Comparison of ENCODE assay signal across 8 mouse cellular contexts in the genomic region with DNA sequence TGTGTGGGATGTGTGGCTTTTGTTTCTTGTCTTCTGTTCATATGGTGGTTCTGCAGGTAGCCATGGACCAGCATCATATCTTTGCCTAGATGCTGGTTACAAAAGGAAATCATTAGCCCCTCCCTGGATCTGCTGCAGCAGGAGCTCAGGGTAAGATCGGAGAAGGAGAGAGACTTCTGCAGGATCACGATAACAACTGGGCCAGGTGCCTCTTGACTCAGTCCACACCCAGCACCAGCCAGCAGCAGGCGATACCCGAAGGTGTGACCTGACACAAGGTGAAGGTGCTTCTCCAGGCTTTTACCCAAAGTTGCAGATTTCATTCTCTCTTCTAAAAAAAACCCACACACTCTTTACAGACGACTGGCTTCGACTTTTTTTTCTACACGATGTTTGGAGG. TPM values are rescaled to one million over a fixed set of nuclear protein-coding genes. Genes with fewer than 3 reads are reported as not detected.
A peak's percentile ranks its signal among the peaks of the same experiment; 100 is the strongest.
DNase-seq lines count a peak whose midpoint lies in the region; ATAC-seq and TF ChIP-seq lines count a peak whose summit lies in the region.

No protein-coding gene starts in this region.

- no peak overlapping the region for H3K9ac ChIP-seq in embryonic facial prominence, embryonic 15.5 days
- H3K9ac ChIP-seq in intestine, postnatal 0 days (ENCODE audit: low read depth, low read length): no peak overlapping the region
- no peak overlapping the region for H3K9ac ChIP-seq in neural tube, embryonic 14.5 days (replicated peaks; ENCODE audit: low read depth, low read length)

- no peak overlapping the region for H3K27ac ChIP-seq in embryonic facial prominence, embryonic 15.5 days (replicated peaks)
- no peak overlapping the region for H3K27ac ChIP-seq in intestine, postnatal 0 days (ENCODE audit: low read depth, low read length)
- H3K27ac ChIP-seq in neural tube, embryonic 14.5 days (ENCODE audit: low read depth, low read length): no peak overlapping the region

- WGBS in lung, adult 2 months: 27% methylated on average over 7 of the region's 7 CpGs
- 53% methylated on average over 7 of the region's 7 CpGs for WGBS in embryonic facial prominence, embryonic 15.5 days
- 20% methylated on average over 7 of the region's 7 CpGs for WGBS in intestine, postnatal 0 days
- WGBS in neural tube, embryonic 14.5 days: 75% methylated on average over 7 of the region's 7 CpGs

- no peak for TF ChIP-seq CTCF in lung, adult 2 months (IDR thresholded peaks at IDR 0.05; ENCODE audit: insufficient read depth, low read length)
- no peak for TF ChIP-seq CTCF in intestine, postnatal 0 days (IDR thresholded peaks at IDR 0.05; ENCODE audit: low read depth)

- H3K4me2 ChIP-seq in embryonic facial prominence, embryonic 15.5 days (replicated peaks): peak overlapping the region; percentile 89
- peak overlapping the region; percentile 87 for H3K4me2 ChIP-seq in intestine, postnatal 0 days (replicated peaks; ENCODE audit: low read depth)
- 0 out of 2 replicates have a peak overlapping the region, but pooled peaks have one; percentile 61 for H3K4me2 ChIP-seq in neural tube, embryonic 14.5 days (ENCODE audit: low read depth, low read length)

- DNase-seq in lung, adult 2 months: no peak
- DNase-seq in lung, postnatal 10 days: no peak
- no peak for DNase-seq in frontal cortex, postnatal 10 days (ENCODE audit: low spot score in 2 of 2)
- no peak for DNase-seq in gastrocnemius, postnatal 36 days
- no peak for DNase-seq in ovary, postnatal 10 days (ENCODE audit: low spot score)

- intact Hi-C loops in gastrocnemius, postnatal 36 days (cut with DNase I): no loop called here

- H3K4me1 ChIP-seq in lung, adult 2 months (ENCODE audit: control insufficient read depth, insufficient read depth, low read length): peaks cover 34% of the 10 kb centered on the region
- H3K4me1 ChIP-seq in embryonic facial prominence, embryonic 15.5 days: peaks cover 49% of the 10 kb centered on the region
- peaks cover 13% of the 10 kb centered on the region for H3K4me1 ChIP-seq in intestine, postnatal 0 days (replicated peaks; ENCODE audit: control insufficient read depth, insufficient read depth, low read length)
- H3K4me1 ChIP-seq in neural tube, embryonic 14.5 days (ENCODE audit: control insufficient read depth, insufficient read depth, low read length): peaks cover 8% of the 10 kb centered on the region; the same call in 1 of the 2 replicates

- peak overlapping the region; percentile 36 for H3K4me3 ChIP-seq in lung, adult 2 months (replicated peaks; ENCODE audit: extremely low read depth, low read depth, low read length)
- peak overlapping the region; percentile 62 for H3K4me3 ChIP-seq in embryonic facial prominence, embryonic 15.5 days (replicated peaks)
- H3K4me3 ChIP-seq in intestine, postnatal 0 days (ENCODE audit: low read depth, low read length): 0 out of 2 replicates have a peak overlapping the region, but pooled peaks have one; percentile 51
- H3K4me3 ChIP-seq in neural tube, embryonic 14.5 days (ENCODE audit: low read depth, low read length): no peak overlapping the region

- peaks cover 4% of the 10 kb centered on the region for H3K36me3 ChIP-seq in embryonic facial prominence, embryonic 15.5 days
- peaks cover 14% of the 10 kb centered on the region for H3K36me3 ChIP-seq in intestine, postnatal 0 days (ENCODE audit: control insufficient read depth, insufficient read depth)
- no peaks in the 10 kb centered on the region for H3K36me3 ChIP-seq in neural tube, embryonic 14.5 days (ENCODE audit: control insufficient read depth, insufficient read depth, low read length)

- no peak for TF ChIP-seq POLR2A in lung, adult 2 months (IDR thresholded peaks at IDR 0.05; ENCODE audit: borderline replicate concordance, extremely low read depth, low read depth, low read length)

- no peaks in the 10 kb centered on the region for H3K27me3 ChIP-seq in embryonic facial prominence, embryonic 15.5 days
- no peaks in the 10 kb centered on the region for H3K27me3 ChIP-seq in intestine, postnatal 0 days (replicated peaks; ENCODE audit: control insufficient read depth, insufficient read depth, low read length)
- H3K27me3 ChIP-seq in neural tube, embryonic 14.5 days (ENCODE audit: control insufficient read depth, insufficient read depth, low read length): no peaks in the 10 kb centered on the region

- H3K9me3 ChIP-seq in embryonic facial prominence, embryonic 15.5 days (replicated peaks): no peaks in the 10 kb centered on the region
- no peaks in the 10 kb centered on the region for H3K9me3 ChIP-seq in intestine, postnatal 0 days (ENCODE audit: control insufficient read depth)
- no peaks in the 10 kb centered on the region for H3K9me3 ChIP-seq in neural tube, embryonic 14.5 days (ENCODE audit: control insufficient read depth, low read length)

- no peak for ATAC-seq in embryonic facial prominence, embryonic 15.5 days (ENCODE audit: insufficient number of reproducible peaks, low FRiP score, low TSS enrichment, low read depth)
- no peak for ATAC-seq in intestine, postnatal 0 days
- ATAC-seq in neural tube, embryonic 14.5 days (ENCODE audit: low read depth): no peak

RNA-seq across cellular contexts. Expression of a gene that starts 2.6 kb away (rescaled TPM):
- polyA plus RNA-seq in lung, adult 2 months (2012; rRNA removed): 42.0 and 73.5 TPM in 2 replicates
- 53.8 and 53.9 TPM in 2 replicates for polyA plus RNA-seq in embryonic facial prominence, embryonic 15.5 days (2015; fragmentation: Nextera tagmentation; extraction: Ambion mirVana)
- polyA plus RNA-seq in intestine, postnatal 0 days (2015; fragmentation: Nextera tagmentation; extraction: Ambion mirVana): 40.6 and 42.9 TPM in 2 replicates
- polyA plus RNA-seq in neural tube, embryonic 14.5 days (2014; fragmentation: Nextera tagmentation; extraction: Ambion mirVana): 9.7 and 14.7 TPM in 2 replicates
- 10 to 100 TPM; 28.4 to 32.1 TPM for total RNA-seq in gastrocnemius, postnatal 36 days (2021)

RNA-seq across cellular contexts. Expression of a gene that starts 48.4 kb away (rescaled TPM):
- 5.6 and 9.8 TPM in 2 replicates for polyA plus RNA-seq in lung, adult 2 months (2012; rRNA removed)
- polyA plus RNA-seq in embryonic facial prominence, embryonic 15.5 days (2015; fragmentation: Nextera tagmentation; extraction: Ambion mirVana): 47.7 and 49.0 TPM in 2 replicates
- polyA plus RNA-seq in intestine, postnatal 0 days (2015; fragmentation: Nextera tagmentation; extraction: Ambion mirVana): 37.3 and 42.6 TPM in 2 replicates
- polyA plus RNA-seq in neural tube, embryonic 14.5 days (2014; fragmentation: Nextera tagmentation; extraction: Ambion mirVana): 56.2 and 62.8 TPM in 2 replicates
- total RNA-seq in gastrocnemius, postnatal 36 days (2021): 10 to 100 TPM; 16.1 to 19.7 TPM
